ENCODE assay signal across 8 mouse cellular contexts in the genomic region with DNA sequence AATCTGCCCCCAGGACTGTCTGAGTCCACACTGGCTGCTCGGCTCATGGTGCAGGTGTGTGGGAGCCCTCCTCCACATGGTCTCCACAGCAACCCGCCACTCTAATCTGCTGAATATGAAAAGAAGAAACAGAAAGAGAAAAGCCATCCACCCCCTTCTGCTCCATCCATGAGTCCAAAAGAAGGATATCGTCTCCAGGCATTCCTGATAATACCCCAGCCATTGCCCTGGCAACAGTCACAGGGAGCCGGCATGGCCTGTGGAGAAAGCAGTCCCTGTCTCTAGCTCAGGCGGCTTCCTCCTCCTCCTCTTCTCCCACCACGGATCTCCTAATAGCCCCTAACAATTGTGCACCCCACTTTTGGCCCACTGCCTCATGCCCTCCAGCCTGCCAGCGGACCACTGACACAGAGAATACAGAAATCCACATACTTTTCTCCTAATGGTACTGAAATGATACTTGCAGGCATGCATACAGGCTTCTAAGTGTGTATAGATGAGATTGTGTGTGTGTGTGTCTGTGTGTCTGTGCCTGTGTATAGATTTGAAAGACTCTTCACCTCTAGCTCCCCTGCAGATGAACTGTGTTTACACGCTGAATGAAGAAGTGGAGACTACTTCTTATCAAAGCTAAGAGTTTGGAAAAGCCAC.
A peak's percentile ranks its signal among the peaks of the same experiment; 100 is the strongest.
DNase-seq lines count a peak whose midpoint lies in the region; ATAC-seq and TF ChIP-seq lines count a peak whose summit lies in the region.

No protein-coding gene starts in this region.

- DNase-seq in kidney, postnatal 0 days (ENCODE audit: low spot score), result no peak
- no peak for DNase-seq in kidney, adult 18-20 months
- no peak for DNase-seq in embryonic facial prominence, embryonic 11.5 days (ENCODE audit: low spot score)
- DNase-seq in heart, postnatal 0 days (ENCODE audit: low spot score), result no peak
- DNase-seq in left cerebral cortex, postnatal 14 days (ENCODE audit: low spot score in 2 of 2), result peak; percentile 56 to 70
- no peak for DNase-seq in urinary bladder, adult 18-20 months (ENCODE audit: low spot score in 2 of 2)
- DNase-seq in T-cell, adult 2 months (ENCODE audit: low spot score), result no peak

- WGBS in kidney, postnatal 0 days, result 35% methylated on average over 8 of the region's 8 CpGs
- WGBS in embryonic facial prominence, embryonic 11.5 days, result 37% methylated on average over 8 of the region's 8 CpGs
- 42% methylated on average over 8 of the region's 8 CpGs for WGBS in heart, postnatal 0 days
- 10% methylated on average over 8 of the region's 8 CpGs for WGBS in neural tube, embryonic 15.5 days

- no peaks in the 10 kb centered on the region for H3K36me3 ChIP-seq in kidney, postnatal 0 days (ENCODE audit: insufficient read depth, low read length)
- H3K36me3 ChIP-seq in embryonic facial prominence, embryonic 11.5 days (replicated peaks; ENCODE audit: control insufficient read depth, insufficient read depth, low read depth, low read length), result no peaks in the 10 kb centered on the region
- H3K36me3 ChIP-seq in heart, postnatal 0 days (replicated peaks; ENCODE audit: control insufficient read depth, insufficient read depth, low read length), result no peaks in the 10 kb centered on the region
- H3K36me3 ChIP-seq in neural tube, embryonic 15.5 days, result no peaks in the 10 kb centered on the region

- TF ChIP-seq EP300 in heart, postnatal 0 days (IDR thresholded peaks at IDR 0.05; ENCODE audit: low read depth), result no peak

- H3K9ac ChIP-seq in kidney, postnatal 0 days (ENCODE audit: low read depth, low read length), result no peak overlapping the region
- no peak overlapping the region for H3K9ac ChIP-seq in embryonic facial prominence, embryonic 11.5 days (replicated peaks; ENCODE audit: low read length)
- H3K9ac ChIP-seq in heart, postnatal 0 days (replicated peaks; ENCODE audit: low read depth, low read length), result no peak overlapping the region
- 0 out of 2 replicates have a peak overlapping the region, but pooled peaks have one; percentile 5 for H3K9ac ChIP-seq in neural tube, embryonic 15.5 days (replicated peaks)

- H3K27me3 ChIP-seq in kidney, postnatal 0 days (ENCODE audit: insufficient read depth, low read length), result no peaks in the 10 kb centered on the region
- no peaks in the 10 kb centered on the region for H3K27me3 ChIP-seq in embryonic facial prominence, embryonic 11.5 days (ENCODE audit: control insufficient read depth, insufficient read depth, low read length)
- H3K27me3 ChIP-seq in heart, postnatal 0 days (ENCODE audit: control insufficient read depth, insufficient read depth, low read length), result no peaks in the 10 kb centered on the region
- no peaks in the 10 kb centered on the region for H3K27me3 ChIP-seq in neural tube, embryonic 15.5 days (replicated peaks)

- no peak overlapping the region for H3K27ac ChIP-seq in kidney, postnatal 0 days
- H3K27ac ChIP-seq in embryonic facial prominence, embryonic 11.5 days (replicated peaks; ENCODE audit: low read depth, low read length), result peak overlapping the region; percentile 56; the same call in 1 of the 2 replicates
- H3K27ac ChIP-seq in heart, postnatal 0 days (ENCODE audit: low read depth), result 0 out of 2 replicates have a peak overlapping the region, but pooled peaks have one; percentile 43
- H3K27ac ChIP-seq in neural tube, embryonic 15.5 days (replicated peaks), result peak overlapping the region; percentile 81

- ATAC-seq in kidney, postnatal 0 days (replicated peaks; ENCODE audit: low FRiP score, low read depth), result peak; percentile 5; the same call in 1 of the 2 replicates
- peak; percentile 73 for ATAC-seq in embryonic facial prominence, embryonic 11.5 days (replicated peaks; ENCODE audit: insufficient number of reproducible peaks, low FRiP score, low TSS enrichment, low read depth)
- no peak for ATAC-seq in heart, postnatal 0 days (ENCODE audit: insufficient read depth, low read depth)
- peak; percentile 92 for ATAC-seq in neural tube, embryonic 15.5 days (ENCODE audit: low FRiP score)

- no peak for TF ChIP-seq CTCF in kidney, postnatal 0 days (IDR thresholded peaks at IDR 0.05; ENCODE audit: low read depth)
- TF ChIP-seq CTCF in heart, postnatal 0 days (IDR thresholded peaks at IDR 0.05; ENCODE audit: low read depth), result no peak

- no peak overlapping the region for H3K4me2 ChIP-seq in kidney, postnatal 0 days (ENCODE audit: low read length)
- no peak overlapping the region; the same call in 1 of the 2 replicates for H3K4me2 ChIP-seq in embryonic facial prominence, embryonic 11.5 days (ENCODE audit: low read depth, low read length)
- H3K4me2 ChIP-seq in heart, postnatal 0 days (ENCODE audit: low read depth, low read length), result no peak overlapping the region
- H3K4me2 ChIP-seq in neural tube, embryonic 15.5 days, result peak overlapping the region; percentile 40

- intact Hi-C loops in left cerebral cortex, postnatal 14 days (cut with DNase I), result no loop called here

- no peaks in the 10 kb centered on the region for H3K9me3 ChIP-seq in kidney, postnatal 0 days (replicated peaks; ENCODE audit: low read length)
- no peaks in the 10 kb centered on the region for H3K9me3 ChIP-seq in embryonic facial prominence, embryonic 11.5 days (replicated peaks; ENCODE audit: control insufficient read depth, low read length)
- no peaks in the 10 kb centered on the region for H3K9me3 ChIP-seq in heart, postnatal 0 days (replicated peaks; ENCODE audit: control insufficient read depth, low read length)
- H3K9me3 ChIP-seq in neural tube, embryonic 15.5 days (replicated peaks), result no peaks in the 10 kb centered on the region

- no peak overlapping the region for H3K4me3 ChIP-seq in kidney, postnatal 0 days (replicated peaks; ENCODE audit: low read depth, low read length)
- no peak overlapping the region for H3K4me3 ChIP-seq in embryonic facial prominence, embryonic 11.5 days (ENCODE audit: low read depth, low read length)
- no peak overlapping the region for H3K4me3 ChIP-seq in heart, postnatal 0 days (ENCODE audit: low read depth, low read length)
- no peak overlapping the region for H3K4me3 ChIP-seq in neural tube, embryonic 15.5 days (replicated peaks)

- peaks cover 5% of the 10 kb centered on the region; the same call in 1 of the 2 replicates for H3K4me1 ChIP-seq in kidney, postnatal 0 days (replicated peaks; ENCODE audit: insufficient read depth, low read length)
- peaks cover 7% of the 10 kb centered on the region for H3K4me1 ChIP-seq in embryonic facial prominence, embryonic 11.5 days (ENCODE audit: control insufficient read depth, insufficient read depth, low read length)
- 0 out of 2 replicates have a peak, but pooled peaks cover 11% of the 10 kb centered on the region for H3K4me1 ChIP-seq in heart, postnatal 0 days (ENCODE audit: control insufficient read depth, insufficient read depth)
- peaks cover 16% of the 10 kb centered on the region for H3K4me1 ChIP-seq in neural tube, embryonic 15.5 days

Comparison
In these comparisons a context has a peak if more than half of its experiments do, and no peak if none do; other contexts are left out.
1. DNase-seq: peak in left cerebral cortex, postnatal 14 days (2 of 2); none in kidney, postnatal 0 days (single experiment), kidney, adult 18-20 months (single experiment), embryonic facial prominence, embryonic 11.5 days (single experiment), heart, postnatal 0 days (single experiment), urinary bladder, adult 18-20 months (0 of 2) and T-cell, adult 2 months (single experiment).